Mouse (Mus musculus): ENCODE results near the gene Smim13.
"Not testable (repeated sequence)": the region's sequence is repeated elsewhere in the genome, so short reads cannot be mapped to it uniquely, and the experiment has no call there.

- not testable (repeated sequence) for TF ChIP-seq CTCF (conservative IDR thresholded peaks at IDR 0.05; ENCODE audit: insufficient read depth, insufficient read length, low read depth, low read length); POLR2A (IDR thresholded peaks at IDR 0.05; ENCODE audit: low read depth, low read length)
These were observed 12.0 kb downstream of the Smim13 start for GRCm38 (mm10) chr13:41261617-41262016.

Data from kidney, adult 2 months (tissue).